Mouse (Mus musculus) kidney, adult 8-10 months (tissue): ENCODE measurements around the gene Olfr30.
"Not testable (repeated sequence)": the region's sequence is repeated elsewhere in the genome, so short reads cannot be mapped to it uniquely, and the experiment has no call there.

ENCODE experiments used
- DNase-seq, 2 experiments: peaks; one replicate each; pipeline ENCODE4 v3.0.0; 2022

Olfr30 gene

DNA sequence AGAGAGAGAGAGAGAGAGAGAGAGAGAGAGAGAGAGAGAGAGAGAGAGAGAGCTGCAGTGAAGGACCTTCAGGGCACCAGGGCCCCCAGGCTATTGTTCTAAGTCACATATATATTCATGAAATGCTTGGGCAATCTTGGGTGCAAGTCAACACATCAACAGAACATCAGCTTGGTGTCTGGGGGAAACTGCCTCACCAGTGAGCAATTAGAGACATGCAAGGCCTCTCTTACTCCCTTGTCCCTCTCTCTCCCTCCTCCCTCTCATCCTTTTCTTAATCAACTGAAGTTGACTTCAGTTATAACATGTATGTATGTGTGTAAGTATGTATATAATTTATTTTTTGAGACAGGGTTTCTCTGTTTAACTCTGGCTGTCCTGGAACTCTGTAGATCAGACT lies at the start of gene Olfr30:
Olfr30 (minus strand) TSS at position 101 of the 400 bp plus-strand sequence.
- no peak for DNase-seq

DNA sequence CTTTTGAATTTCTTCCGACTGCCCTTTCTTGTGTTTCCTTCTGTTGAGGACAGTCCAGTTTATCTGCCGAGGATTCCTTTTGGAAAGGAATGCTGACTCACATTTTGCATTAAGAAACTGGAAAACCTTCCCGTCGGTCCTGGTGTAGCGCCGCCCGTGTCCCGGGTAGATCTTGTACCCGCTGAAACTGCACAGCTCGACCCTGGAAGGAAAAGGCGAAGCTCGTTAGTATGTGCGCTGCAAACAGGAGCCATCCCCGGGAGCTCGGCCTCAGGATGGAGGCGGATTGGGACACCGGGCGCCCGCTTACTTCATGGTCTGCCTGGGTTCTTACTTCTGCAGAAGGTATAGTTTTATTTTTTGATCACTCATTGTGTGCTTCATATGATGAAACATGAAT lies 47.0 kb upstream of the Olfr30 start:
- DNase-seq: not testable (repeated sequence)

DNA sequence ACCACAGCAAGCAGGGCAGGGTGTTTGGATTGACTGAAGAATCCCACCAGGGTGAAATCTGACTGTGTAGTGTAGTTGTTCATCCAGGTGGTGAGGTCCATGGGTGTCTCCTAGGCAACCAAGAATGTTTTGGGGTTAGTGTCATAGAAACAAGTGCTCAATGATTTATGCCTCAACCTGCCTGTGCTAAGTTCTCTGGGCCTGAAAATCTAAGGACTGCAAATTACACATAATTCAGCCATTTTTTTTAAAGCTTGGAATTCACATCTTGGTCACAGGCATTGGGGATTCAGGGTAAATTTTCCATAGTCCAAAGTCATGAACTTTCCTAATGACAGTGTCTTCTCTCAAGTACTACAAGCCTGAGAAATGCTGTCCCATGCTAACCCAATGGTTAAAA lies 40.4 kb upstream of the Olfr30 start, which contains the start of gene Olfr331:
Olfr331 (minus strand) TSS at position 101 of the 400 bp plus-strand sequence.
- DNase-seq: not testable (repeated sequence)

DNA sequence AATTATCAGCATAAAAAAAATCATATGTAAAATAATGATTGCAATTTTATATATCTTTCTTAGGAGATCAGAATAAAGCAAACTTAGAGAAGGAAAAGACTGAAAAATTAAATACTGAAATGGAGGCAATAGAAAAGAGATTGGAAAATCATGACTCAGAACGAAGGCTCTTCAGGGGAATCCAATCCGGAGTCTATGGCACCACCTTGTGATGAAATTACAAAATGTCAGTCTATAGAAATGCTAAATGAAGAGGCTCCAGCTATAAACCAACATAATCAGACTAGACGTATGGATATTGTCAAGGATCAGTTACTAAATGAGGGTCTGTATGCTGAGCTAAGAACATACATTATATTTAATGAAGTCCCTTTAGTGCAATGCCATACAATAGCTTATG lies 37.2 kb upstream of the Olfr30 start:
- DNase-seq: no peak

DNA sequence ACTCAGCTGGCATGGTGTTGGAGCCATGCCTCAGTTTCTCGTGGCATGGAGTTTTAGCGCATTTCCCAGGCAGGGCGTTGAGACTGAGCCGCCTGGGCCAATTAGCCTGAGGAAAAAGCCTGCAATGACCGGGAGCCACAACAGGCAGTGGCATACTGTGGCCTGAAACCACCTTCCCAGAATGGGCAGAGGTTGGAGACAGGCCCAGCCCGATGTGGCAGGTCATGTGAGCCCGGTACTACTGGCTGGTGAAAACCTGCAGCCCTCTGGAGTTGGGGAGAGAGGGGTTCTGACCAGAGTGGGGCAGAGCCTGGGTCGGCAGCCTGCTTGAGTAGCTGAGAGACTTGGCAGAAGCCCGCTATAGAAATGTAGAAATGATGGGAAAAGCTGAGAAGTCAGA lies 36.7 kb upstream of the Olfr30 start:
- no peak for DNase-seq

DNA sequence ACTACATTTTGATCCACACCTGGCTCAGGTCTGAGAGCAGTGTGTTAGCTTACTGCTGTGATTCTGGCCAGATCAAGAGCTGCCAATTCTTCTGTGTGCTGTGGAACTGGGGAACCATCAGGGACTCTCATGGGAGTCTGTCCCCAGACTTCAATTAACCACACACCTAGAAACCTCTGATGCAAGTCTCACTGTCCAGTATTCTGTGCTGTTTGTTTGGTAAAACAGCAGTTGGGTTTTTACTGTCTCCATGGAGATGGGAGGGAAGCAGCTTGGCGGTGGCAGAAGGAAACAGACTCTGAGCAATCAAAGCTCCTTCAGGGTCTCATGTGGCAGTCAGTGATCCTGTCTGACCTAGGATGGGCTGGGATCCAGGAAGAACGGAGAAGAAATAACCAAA lies 30.4 kb upstream of the Olfr30 start, which contains the start of gene Olfr332:
Olfr332 (minus strand) TSS at position 101 of the 400 bp plus-strand sequence.
- DNase-seq: no peak

DNA sequence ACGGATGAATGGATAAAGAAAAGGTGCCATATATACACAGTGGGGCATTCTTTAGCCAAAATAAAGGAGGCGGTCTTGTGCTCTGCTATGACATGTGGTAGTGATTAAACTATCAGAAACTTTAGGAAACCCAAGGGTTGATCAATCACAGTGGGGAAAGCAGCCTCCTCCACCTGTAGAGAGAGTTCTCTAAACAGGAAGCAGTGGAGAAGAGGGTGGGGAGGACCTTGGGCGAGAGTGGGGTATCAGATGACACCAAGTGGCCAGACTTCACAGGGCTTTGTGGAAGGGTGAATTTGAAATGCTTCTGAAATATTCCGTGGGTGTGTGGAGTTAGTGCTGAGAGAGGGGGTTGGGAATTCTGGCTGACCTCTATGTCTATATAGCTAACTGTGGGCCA lies 8.5 kb downstream of the Olfr30 start:
- DNase-seq: no peak

DNA sequence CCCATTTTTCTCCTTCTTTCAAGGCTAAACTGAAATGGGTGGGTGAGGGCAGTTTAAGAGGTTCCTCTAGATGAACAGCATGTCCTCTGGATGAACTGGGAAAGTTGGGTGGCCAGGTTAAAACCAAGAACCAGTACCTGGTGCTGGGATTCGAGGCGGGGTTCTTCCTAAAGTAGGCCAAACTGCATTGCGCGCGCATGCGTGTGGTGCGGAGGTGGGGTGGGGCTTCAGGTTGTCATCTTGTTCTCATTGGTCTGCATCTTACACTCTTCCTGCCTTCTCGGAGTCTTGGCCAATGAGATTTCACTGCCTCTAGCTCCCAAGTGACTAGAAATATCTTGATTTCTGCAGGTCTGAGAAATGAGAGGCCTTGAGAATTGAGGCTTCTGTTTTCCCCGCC lies 9.3 kb downstream of the Olfr30 start, which contains the start of gene Lypd9:
Lypd9 (minus strand) TSS at position 165 of the 400 bp plus-strand sequence.
- no peak for DNase-seq

DNA sequence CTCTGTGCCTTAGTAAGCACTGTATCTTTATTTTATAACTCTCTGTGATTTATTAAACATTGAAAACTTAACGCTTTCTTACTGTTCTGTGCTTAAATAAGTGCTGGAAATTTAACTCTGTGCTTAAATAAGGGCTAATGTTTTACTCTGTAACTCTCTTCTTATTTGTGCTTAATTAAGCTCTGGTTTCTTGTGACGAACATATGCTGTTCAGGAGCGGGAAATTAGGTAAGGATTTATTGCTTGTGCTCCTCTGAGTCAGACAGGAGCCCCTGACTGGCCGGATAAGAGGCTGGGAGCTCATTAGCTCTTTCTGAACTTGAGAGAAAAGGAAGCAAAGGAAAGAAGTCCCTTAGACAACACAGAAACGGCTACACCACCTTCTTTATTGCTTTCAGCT lies 24.2 kb downstream of the Olfr30 start:
- no peak for DNase-seq

DNA sequence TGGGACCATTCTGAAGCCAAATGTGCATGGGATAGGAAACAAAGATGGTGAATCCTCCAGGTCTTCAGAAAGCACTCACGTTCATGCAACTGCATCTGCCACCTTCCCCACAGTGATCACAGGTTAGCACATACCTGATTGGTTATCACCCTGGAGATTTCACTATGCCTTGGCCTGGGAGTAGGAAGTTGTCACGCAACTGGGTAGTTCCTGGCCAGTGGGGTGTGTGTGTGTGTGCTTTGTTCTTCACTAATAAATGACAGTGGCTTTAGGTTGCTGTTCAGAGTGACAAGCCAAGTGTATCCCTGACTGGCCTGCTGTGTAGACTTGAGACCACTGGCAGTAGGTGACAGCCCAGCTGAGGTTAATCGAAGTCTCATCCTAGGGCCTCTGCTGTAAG lies 29.8 kb downstream of the Olfr30 start, which contains the start of gene Gm12253:
Gm12253 (plus strand) TSS at position 301 of the 400 bp plus-strand sequence.
- DNase-seq: no peak

DNA sequence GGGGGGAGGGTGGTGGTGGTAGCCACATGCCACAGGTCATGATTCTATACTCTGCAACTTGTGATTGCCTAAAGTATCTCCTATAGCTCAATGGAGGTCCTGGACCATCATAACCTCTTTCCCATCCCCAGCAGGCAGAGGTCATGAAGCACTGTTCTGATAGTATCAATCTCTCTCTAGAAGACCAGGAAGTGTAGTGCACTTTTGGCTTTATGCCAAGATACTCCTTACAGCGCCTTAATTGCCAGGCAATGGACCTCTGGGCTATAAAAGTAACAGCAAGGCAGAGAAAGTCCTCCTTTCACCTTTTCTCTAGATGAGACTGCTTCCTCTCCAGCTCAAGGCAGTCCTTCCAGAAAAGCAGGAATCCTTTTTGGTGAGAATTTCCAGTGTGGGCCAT lies 41.3 kb downstream of the Olfr30 start, which contains the start of gene 1810065E05Rik:
1810065E05Rik (plus strand) TSS at position 297 of the 400 bp plus-strand sequence.
- no peak for DNase-seq

DNA sequence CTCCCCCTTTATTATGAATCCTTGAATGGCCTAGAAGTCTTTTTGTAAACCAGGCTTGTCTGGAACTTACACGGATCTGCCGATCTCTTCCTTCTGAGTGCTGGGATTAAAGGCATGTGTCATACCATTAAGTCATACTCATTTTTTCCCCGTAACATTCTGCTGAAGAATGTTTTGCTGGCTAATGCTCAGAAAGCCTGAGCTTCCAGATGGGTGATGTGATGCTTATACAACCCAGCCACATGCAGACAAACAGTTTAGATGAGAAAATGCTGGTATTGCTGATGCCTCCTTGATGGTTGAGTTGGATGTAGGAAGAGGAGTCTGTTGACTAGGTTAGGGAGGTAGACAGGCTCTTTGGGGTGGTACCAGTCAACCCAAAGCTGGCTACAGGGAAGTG lies 43.7 kb downstream of the Olfr30 start:
- DNase-seq: no peak

DNA sequence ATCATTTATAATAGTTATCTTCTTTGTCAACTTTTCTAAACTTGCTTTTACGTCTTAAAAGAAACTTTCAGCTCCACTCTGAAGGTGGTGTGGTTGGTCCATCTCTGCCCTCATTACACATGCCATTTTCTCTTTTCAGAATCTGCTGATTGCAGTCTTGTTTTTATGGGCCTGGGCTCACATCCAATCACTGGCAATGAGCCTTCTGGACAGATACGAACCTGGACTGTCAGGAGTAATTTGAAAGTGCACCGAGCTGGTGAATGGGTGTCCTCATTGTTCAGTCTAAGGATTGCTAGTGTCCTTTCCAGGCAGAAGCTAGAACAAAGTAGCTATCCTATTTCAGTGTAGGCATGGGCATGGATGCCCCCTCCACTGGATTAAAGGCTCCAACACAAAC lies 54.0 kb downstream of the Olfr30 start:
- DNase-seq: peak in 1 of 2 experiments; percentile 25
